Mouse (Mus musculus) liver, embryonic 15.5 days (tissue): ENCODE data around the gene Palm2. TPM values are rescaled to one million over a fixed set of nuclear protein-coding genes. Genes with fewer than 3 reads are reported as not detected.

Source experiments
- polyA plus RNA-seq: library from polyadenylated mRNA; unstranded; fragments of >200 nt; fragmentation: Nextera tagmentation; extraction: Ambion mirVana; gene quantifications from 2 replicates; pipeline ENCODE4 v1.2.1, GENCODE M21; 2015

The Palm2 gene
- polyA plus RNA-seq, 1 experiment from 2014 or later: 0.16 TPM

Other genes with a start within 250 kb of the Palm2 start
- gene Ptpn3, start 132.4 kb upstream of the Palm2 start, polyA plus RNA-seq: 0.52 and 0.66 TPM in 2 replicates
- 1.4 and 1.6 TPM in 2 replicates for gene Pakap, start 133.9 kb downstream of the Palm2 start, polyA plus RNA-seq